Mouse (Mus musculus): ENCODE measurements at regions not wholly inside any gene's neighbourhood (a gene's known extent, or its start where the extent isn't known, plus 50 kb on each side); places are given as distances from the start of the nearest gene placed in this dataset.
"Not testable (repeated sequence)": the region's sequence is repeated elsewhere in the genome, so short reads cannot be mapped to it uniquely, and the experiment has no call there.

DNA sequence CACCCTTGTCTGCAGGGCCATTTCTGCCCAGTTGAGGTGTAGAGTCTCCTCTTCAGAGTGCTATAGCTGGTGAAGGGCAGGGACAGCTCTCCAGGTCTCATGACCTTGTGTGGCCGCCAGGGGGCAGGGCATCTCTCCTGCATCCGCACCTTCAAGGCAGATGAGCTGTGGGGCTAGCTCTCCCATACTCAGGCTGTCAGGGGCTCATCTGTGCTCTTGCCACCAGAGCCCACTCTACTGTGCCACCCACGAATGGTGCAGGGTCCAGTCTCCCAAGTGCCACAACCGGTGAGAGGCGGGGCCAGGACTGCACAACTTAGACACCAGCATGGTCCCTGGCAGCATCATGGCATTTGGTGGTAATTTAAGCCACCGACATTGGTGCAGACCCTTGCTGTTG lies 111.3 kb downstream of the Syt10 start:
- no peak overlapping the region for H3K4me2 ChIP-seq (ENCODE audit: low read depth)
- H3K27me3 ChIP-seq (ENCODE audit: control insufficient read depth, insufficient read depth, low read length) = no peaks in the 10 kb centered on the region
- no peak overlapping the region for H3K27ac ChIP-seq (ENCODE audit: low read depth, low read length)
- no peaks in the 10 kb centered on the region for H3K4me1 ChIP-seq (ENCODE audit: control insufficient read depth, insufficient read depth, low read length)
- ATAC-seq (ENCODE audit: insufficient read depth, low FRiP score, low TSS enrichment) = peak; percentile 67
- no peak overlapping the region for H3K4me3 ChIP-seq (ENCODE audit: low read depth, low read length)
- H3K9me3 ChIP-seq (ENCODE audit: control insufficient read depth, low read length) = no peaks in the 10 kb centered on the region
- peak; percentile 64 for DNase-seq (ENCODE audit: low spot score)
- no peaks in the 10 kb centered on the region for H3K36me3 ChIP-seq (ENCODE audit: control insufficient read depth, insufficient read depth, low read length)
- no peak overlapping the region for H3K9ac ChIP-seq (ENCODE audit: low read length)
- WGBS = 39% methylated on average over 6 of the region's 6 CpGs

DNA sequence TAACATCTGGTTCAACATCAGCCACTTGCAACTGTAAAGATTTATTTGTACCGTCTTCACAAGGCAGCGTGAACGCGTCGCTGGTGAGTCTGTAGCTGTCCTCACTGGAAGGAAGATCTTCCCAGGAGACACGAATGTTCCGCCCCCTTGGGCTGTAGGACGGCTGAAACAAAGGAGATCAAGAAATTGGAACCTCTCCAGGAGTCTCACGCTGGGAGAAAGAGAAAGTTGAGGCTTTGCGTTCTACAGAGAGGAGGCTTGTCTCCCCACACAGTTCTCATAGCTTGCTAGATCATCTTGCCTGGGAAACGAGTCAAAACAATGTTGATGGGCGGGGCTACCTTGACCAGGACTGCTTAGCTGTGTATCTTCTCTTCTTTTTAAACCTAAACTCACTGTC lies 117.3 kb downstream of the Syt10 start:
- Histone ChIP-seq H3K27me3 (ENCODE audit: control insufficient read depth, insufficient read depth, low read length) (no peaks in the 10 kb centered on the region), H3K9me3 (ENCODE audit: control insufficient read depth, low read length) (no peaks in the 10 kb centered on the region), H3K4me1 (ENCODE audit: control insufficient read depth, insufficient read depth, low read length) (no peaks in the 10 kb centered on the region), H3K36me3 (ENCODE audit: control insufficient read depth, insufficient read depth, low read length) (no peaks in the 10 kb centered on the region), H3K9ac (ENCODE audit: low read length) (no peak overlapping the region), H3K27ac (ENCODE audit: low read depth, low read length) (no peak overlapping the region), H3K4me3 (ENCODE audit: low read depth, low read length) (no peak overlapping the region), H3K4me2 (ENCODE audit: low read depth) (no peak overlapping the region)
- ATAC-seq (ENCODE audit: insufficient read depth, low FRiP score, low TSS enrichment) = no peak
- DNase-seq (ENCODE audit: low spot score) = no peak
- WGBS = 70% methylated on average over 12 of the region's 12 CpGs

DNA sequence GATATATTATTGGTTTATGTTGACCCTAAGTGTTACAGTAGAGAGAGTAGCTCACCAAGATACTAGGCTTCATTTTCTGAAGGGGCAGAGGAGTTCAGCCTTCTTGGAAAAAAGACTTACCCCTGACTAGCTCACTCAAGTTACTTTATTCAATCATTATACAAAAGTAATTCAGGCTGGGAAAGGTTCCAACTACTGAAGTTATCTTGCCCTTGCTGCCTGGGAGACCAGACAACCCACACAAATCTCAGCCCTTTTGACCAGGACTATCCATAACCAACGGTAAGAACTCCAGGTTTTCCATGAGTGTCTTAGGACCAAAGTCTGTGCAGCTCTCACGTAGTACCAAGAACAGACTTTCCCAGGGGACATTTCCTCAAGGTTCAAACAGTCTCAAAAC lies 105.5 kb upstream of the Rabl2 start:
- Histone ChIP-seq H3K27me3 (ENCODE audit: control insufficient read depth, insufficient read depth, low read length) (no peaks in the 10 kb centered on the region), H3K27ac (ENCODE audit: low read depth, low read length) (no peak overlapping the region), H3K4me3 (ENCODE audit: low read depth, low read length) (no peak overlapping the region), H3K4me1 (ENCODE audit: control insufficient read depth, insufficient read depth, low read length) (no peaks in the 10 kb centered on the region), H3K36me3 (ENCODE audit: control insufficient read depth, insufficient read depth, low read length) (no peaks in the 10 kb centered on the region), H3K4me2 (ENCODE audit: low read depth) (no peak overlapping the region), H3K9ac (ENCODE audit: low read length) (no peak overlapping the region), H3K9me3 (ENCODE audit: control insufficient read depth, low read length) (no peaks in the 10 kb centered on the region; the same call in 1 of the 2 replicates)
- DNase-seq (ENCODE audit: low spot score) (no peak), ATAC-seq (ENCODE audit: insufficient read depth, low FRiP score, low TSS enrichment) (no peak)
- WGBS = 83% methylated on average over 2 of the region's 2 CpGs

DNA sequence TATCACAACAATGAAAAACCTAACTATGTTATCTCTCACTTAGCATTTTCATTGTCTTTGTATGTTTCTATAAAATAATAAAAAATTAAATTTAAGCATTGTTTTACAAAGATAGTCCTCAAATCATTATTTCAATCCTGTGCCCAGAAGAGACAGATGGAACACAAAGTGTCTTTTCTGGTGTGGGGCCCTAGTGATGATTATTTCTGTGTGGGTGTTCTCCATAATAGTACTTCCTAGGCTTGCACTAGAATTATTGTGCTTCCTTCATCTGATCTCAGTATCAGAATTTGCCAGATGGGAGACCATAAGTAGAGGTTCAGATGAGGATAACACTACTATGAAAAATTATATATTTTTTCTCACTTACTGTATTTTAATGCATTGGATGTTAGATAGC lies 84.6 kb upstream of the Rabl2 start:
- no peaks in the 10 kb centered on the region for H3K27me3 ChIP-seq (ENCODE audit: control insufficient read depth, insufficient read depth, low read length)
- ATAC-seq (ENCODE audit: insufficient read depth, low FRiP score, low TSS enrichment) (no peak), DNase-seq (ENCODE audit: low spot score) (no peak)
- H3K4me1 ChIP-seq (ENCODE audit: control insufficient read depth, insufficient read depth, low read length) = no peaks in the 10 kb centered on the region
- no peak overlapping the region for H3K4me2 ChIP-seq (ENCODE audit: low read depth)
- H3K36me3 ChIP-seq (ENCODE audit: control insufficient read depth, insufficient read depth, low read length) = no peaks in the 10 kb centered on the region
- no peak overlapping the region for H3K9ac ChIP-seq (ENCODE audit: low read length)
- no peak overlapping the region for H3K4me3 ChIP-seq (ENCODE audit: low read depth, low read length)
- no peaks in the 10 kb centered on the region for H3K9me3 ChIP-seq (ENCODE audit: control insufficient read depth, low read length)
- H3K27ac ChIP-seq (ENCODE audit: low read depth, low read length) = no peak overlapping the region

DNA sequence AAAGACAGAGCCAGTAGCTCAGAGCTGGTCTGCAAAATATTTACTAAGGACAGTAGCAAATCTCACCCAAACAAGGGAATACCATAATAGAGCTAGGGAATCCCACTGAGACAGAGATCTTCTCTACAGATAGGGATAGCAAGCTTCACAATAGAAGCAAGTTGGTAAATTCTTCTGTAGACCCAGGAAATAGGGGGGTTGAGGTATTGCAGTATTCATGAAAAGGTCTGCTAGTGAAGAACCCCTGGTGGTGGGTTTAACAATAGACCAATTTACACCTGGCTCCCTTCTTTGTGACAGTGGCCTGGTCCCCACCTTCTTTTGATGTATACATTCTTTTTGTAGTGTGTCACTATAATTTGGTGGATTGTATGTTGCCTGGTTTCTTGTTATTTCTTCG lies 64.8 kb upstream of the Rabl2 start:
- H3K9ac ChIP-seq (ENCODE audit: low read length); ATAC-seq (ENCODE audit: insufficient read depth, low FRiP score, low TSS enrichment); H3K9me3 ChIP-seq (ENCODE audit: control insufficient read depth, low read length); H3K27me3 ChIP-seq (ENCODE audit: control insufficient read depth, insufficient read depth, low read length); H3K4me3 ChIP-seq (ENCODE audit: low read depth, low read length); H3K27ac ChIP-seq (ENCODE audit: low read depth, low read length); H3K4me1 ChIP-seq (ENCODE audit: control insufficient read depth, insufficient read depth, low read length); H3K36me3 ChIP-seq (ENCODE audit: control insufficient read depth, insufficient read depth, low read length); DNase-seq (ENCODE audit: low spot score); H3K4me2 ChIP-seq (ENCODE audit: low read depth): not testable (repeated sequence)
- 88% methylated on average over 1 of the region's 1 CpGs for WGBS

Measured in neural tube, embryonic 11.5 days (tissue).